Mouse (Mus musculus): ENCODE measurements around the gene Tesk2.

GRCm38 (mm10) chr4:116703804-116704203 lies 16.9 kb upstream of the Tesk2 start:
- TF ChIP-seq POLR2A (IDR thresholded peaks at IDR 0.05; ENCODE audit: borderline replicate concordance, extremely low read depth, low read depth, low read length) (no peak), CTCF (IDR thresholded peaks at IDR 0.05; ENCODE audit: insufficient read depth, low read length) (peak; percentile 81)

Data from lung, adult 2 months (tissue).